Mouse (Mus musculus): Measurements from ENCODE around the gene 5330417C22Rik. TPM values are rescaled to one million over a fixed set of nuclear protein-coding genes. Genes with fewer than 3 reads are reported as not detected.
A peak's percentile ranks its signal among the peaks of the same experiment; 100 is the strongest.

5330417C22Rik gene
- total RNA-seq, 2 experiments from 2014 or later = 25.3 to 32.2 TPM

GRCm38 (mm10) chr3:108467760-108468159 lies 68.6 kb downstream of the 5330417C22Rik start:
- no peak for DNase-seq (ENCODE audit: low spot score in 2 of 2)

GRCm38 (mm10) chr3:108466425-108466824 lies 69.9 kb downstream of the 5330417C22Rik start:
- DNase-seq (ENCODE audit: low spot score in 2 of 2) = peak in 1 of 2 experiments; percentile 50

GRCm38 (mm10) chr3:108458866-108459265 lies 77.5 kb downstream of the 5330417C22Rik start:
- no peak for DNase-seq (ENCODE audit: low spot score in 2 of 2)

- DNase-seq (ENCODE audit: low spot score in 2 of 2) = no peak
These were observed 78.0 kb downstream of the 5330417C22Rik start for GRCm38 (mm10) chr3:108458380-108458779.

- DNase-seq (ENCODE audit: low spot score in 2 of 2) = no peak
These were observed 82.2 kb downstream of the 5330417C22Rik start for GRCm38 (mm10) chr3:108454172-108454571.

- DNase-seq (ENCODE audit: low spot score in 2 of 2) = no peak
These were observed 84.4 kb downstream of the 5330417C22Rik start for GRCm38 (mm10) chr3:108451969-108452368.

- no peak for DNase-seq (ENCODE audit: low spot score in 2 of 2)
These were observed 91.0 kb downstream of the 5330417C22Rik start for GRCm38 (mm10) chr3:108445366-108445705.

- DNase-seq (ENCODE audit: low spot score in 2 of 2) = peak; percentile 83 to 94
These were observed 91.5 kb downstream of the 5330417C22Rik start, which contains the start of gene Sars for GRCm38 (mm10) chr3:108444698-108445365. Gene Sars, minus strand, starts transcription at chr3:108445209.

GRCm38 (mm10) chr3:108444029-108444428 lies 92.3 kb downstream of the 5330417C22Rik start:
- DNase-seq (ENCODE audit: low spot score in 2 of 2) = peak in 1 of 2 experiments; percentile 46

- no peak for DNase-seq (ENCODE audit: low spot score in 2 of 2)
These were observed 100.0 kb downstream of the 5330417C22Rik start for GRCm38 (mm10) chr3:108436380-108436714.

GRCm38 (mm10) chr3:108435701-108436379 lies 100.5 kb downstream of the 5330417C22Rik start:
- no peak for DNase-seq (ENCODE audit: low spot score in 2 of 2)

GRCm38 (mm10) chr3:108433881-108434495 lies 102.3 kb downstream of the 5330417C22Rik start:
- no peak for DNase-seq (ENCODE audit: low spot score in 2 of 2)

- DNase-seq (ENCODE audit: low spot score in 2 of 2) = no peak
These were observed 103.0 kb downstream of the 5330417C22Rik start for GRCm38 (mm10) chr3:108433188-108433880.

- DNase-seq (ENCODE audit: low spot score in 2 of 2) = peak in 1 of 2 experiments; percentile 66
These were observed 103.7 kb downstream of the 5330417C22Rik start for GRCm38 (mm10) chr3:108432542-108433187.

GRCm38 (mm10) chr3:108425624-108426018 lies 110.7 kb downstream of the 5330417C22Rik start:
- DNase-seq (ENCODE audit: low spot score in 2 of 2) = no peak

- no peak for DNase-seq (ENCODE audit: low spot score in 2 of 2)
These were observed 111.3 kb downstream of the 5330417C22Rik start for GRCm38 (mm10) chr3:108424944-108425623.

GRCm38 (mm10) chr3:108423844-108424801 lies 112.2 kb downstream of the 5330417C22Rik start:
- peak; percentile 48 to 71 for DNase-seq (ENCODE audit: low spot score in 2 of 2)

GRCm38 (mm10) chr3:108423006-108423405 lies 113.3 kb downstream of the 5330417C22Rik start:
- DNase-seq (ENCODE audit: low spot score in 2 of 2) = peak in 1 of 2 experiments; percentile 57

GRCm38 (mm10) chr3:108415831-108416223 lies 120.5 kb downstream of the 5330417C22Rik start:
- peak; percentile 74 to 89 for DNase-seq (ENCODE audit: low spot score in 2 of 2)
